Mouse (Mus musculus): ENCODE measurements around the gene Zfp74. TPM values are rescaled to one million over a fixed set of nuclear protein-coding genes. Genes with fewer than 3 reads are reported as not detected.
"Not testable (repeated sequence)": the region's sequence is repeated elsewhere in the genome, so short reads cannot be mapped to it uniquely, and the experiment has no call there.

Gene Zfp74
- polyA plus RNA-seq, 1 experiment from 2014 or later = 1.8 TPM

DNA sequence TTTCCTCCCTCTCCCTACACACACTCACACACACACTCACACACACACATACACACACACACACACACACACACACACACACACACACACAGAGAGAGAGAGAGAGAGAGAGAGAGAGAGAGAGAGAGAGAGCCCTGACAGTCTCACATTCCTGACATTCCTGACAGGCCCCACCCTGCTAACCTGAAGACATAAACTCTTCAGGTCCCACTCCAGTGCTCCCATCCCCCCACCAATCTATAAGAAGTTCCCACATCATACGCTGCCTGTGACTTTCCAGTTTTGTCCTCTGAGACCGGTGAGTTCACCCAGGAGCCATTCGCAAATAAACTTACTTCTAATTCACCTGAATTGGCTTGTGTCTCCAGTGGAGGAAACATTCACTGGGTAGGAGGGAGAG is 28.0 kb upstream of the Zfp74 start:
- no peak for TF ChIP-seq CTCF (IDR thresholded peaks at IDR 0.05; ENCODE audit: low read depth)
- TF ChIP-seq EP300 (IDR thresholded peaks at IDR 0.05; ENCODE audit: low read depth) = no peak
- no peak overlapping the region for H3K4me2 ChIP-seq (ENCODE audit: low read depth, low read length)
- 90% methylated on average over 3 of the region's 3 CpGs for WGBS (ENCODE audit: insufficient replicate concordance)
- no peaks in the 10 kb centered on the region for H3K27me3 ChIP-seq (ENCODE audit: insufficient read depth, low read length)
- H3K36me3 ChIP-seq (replicated peaks; ENCODE audit: insufficient read depth, low read length) = no peaks in the 10 kb centered on the region; the same call in 1 of the 2 replicates
- DNase-seq = no peak
- H3K9me3 ChIP-seq (ENCODE audit: low read length) = no peaks in the 10 kb centered on the region
- no peak overlapping the region; the same call in 1 of the 2 replicates for H3K27ac ChIP-seq (ENCODE audit: low read depth)
- H3K9ac ChIP-seq (replicated peaks) = no peak overlapping the region
- peaks cover 8% of the 10 kb centered on the region; the same call in 1 of the 2 replicates for H3K4me1 ChIP-seq (ENCODE audit: insufficient read depth)
- no peak overlapping the region for H3K4me3 ChIP-seq (ENCODE audit: low read depth, low read length)
- no peak for ATAC-seq

DNA sequence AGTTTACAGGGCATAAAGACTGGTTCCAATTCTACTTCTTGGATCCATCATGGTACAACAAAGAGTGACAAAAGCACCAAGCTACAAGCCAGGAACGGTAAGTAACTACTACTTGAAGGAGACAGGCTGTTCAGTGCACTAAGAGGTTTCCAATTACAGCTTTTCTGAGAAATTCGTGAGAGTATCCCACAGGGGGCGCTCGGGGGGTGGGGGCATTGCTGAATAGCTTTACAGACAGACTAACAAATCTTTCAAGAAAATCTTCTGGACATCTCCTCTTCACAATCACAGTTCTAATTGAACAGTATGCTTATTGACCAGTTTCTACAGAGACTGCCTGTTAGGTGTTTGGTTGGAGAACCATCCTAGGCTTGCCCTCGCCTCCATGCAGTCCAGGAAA is 27.6 kb upstream of the Zfp74 start:
- no peak for ATAC-seq

GRCm38 (mm10) chr7:29980761-29981160 is 26.9 kb upstream of the Zfp74 start:
- 96% methylated on average over 1 of the region's 1 CpGs for WGBS (ENCODE audit: insufficient replicate concordance)
- Histone ChIP-seq H3K36me3 (replicated peaks; ENCODE audit: insufficient read depth, low read length) (no peaks in the 10 kb centered on the region), H3K4me2 (ENCODE audit: low read depth, low read length) (no peak overlapping the region), H3K9me3 (ENCODE audit: low read length) (no peaks in the 10 kb centered on the region), H3K27me3 (ENCODE audit: insufficient read depth, low read length) (no peaks in the 10 kb centered on the region), H3K4me3 (ENCODE audit: low read depth, low read length) (no peak overlapping the region), H3K4me1 (ENCODE audit: insufficient read depth) (peaks cover 6% of the 10 kb centered on the region; the same call in 1 of the 2 replicates), H3K27ac (ENCODE audit: low read depth) (no peak overlapping the region), H3K9ac (replicated peaks) (no peak overlapping the region)
- DNase-seq (no peak), ATAC-seq (no peak)
- TF ChIP-seq EP300 (IDR thresholded peaks at IDR 0.05; ENCODE audit: low read depth) = no peak
- no peak for TF ChIP-seq CTCF (IDR thresholded peaks at IDR 0.05; ENCODE audit: low read depth)

More for the DNA sequence above, 27.6 kb upstream of the Zfp74 start:
- Histone ChIP-seq H3K27me3 (ENCODE audit: insufficient read depth, low read length) (no peaks in the 10 kb centered on the region), H3K4me1 (ENCODE audit: insufficient read depth) (peaks cover 6% of the 10 kb centered on the region; the same call in 1 of the 2 replicates), H3K4me2 (ENCODE audit: low read depth, low read length) (no peak overlapping the region), H3K9ac (replicated peaks) (no peak overlapping the region), H3K27ac (ENCODE audit: low read depth) (no peak overlapping the region), H3K36me3 (replicated peaks; ENCODE audit: insufficient read depth, low read length) (no peaks in the 10 kb centered on the region; the same call in 1 of the 2 replicates), H3K9me3 (ENCODE audit: low read length) (no peaks in the 10 kb centered on the region), H3K4me3 (ENCODE audit: low read depth, low read length) (no peak overlapping the region)
- DNase-seq = no peak
- TF ChIP-seq EP300 (IDR thresholded peaks at IDR 0.05; ENCODE audit: low read depth) = no peak
- peak; percentile 15; the same call in 1 of the 2 replicates for TF ChIP-seq CTCF (IDR thresholded peaks at IDR 0.05; ENCODE audit: low read depth)
- WGBS (ENCODE audit: insufficient replicate concordance) = 61% methylated on average over 5 of the region's 5 CpGs

GRCm38 (mm10) chr7:29970686-29971085 is 16.8 kb upstream of the Zfp74 start:
- no peak for ATAC-seq

GRCm38 (mm10) chr7:29965115-29965810 is 11.4 kb upstream of the Zfp74 start:
- 63% methylated on average over 32 of the region's 39 CpGs for WGBS (ENCODE audit: insufficient replicate concordance)
- not testable (repeated sequence) for H3K9me3 ChIP-seq (ENCODE audit: low read length)

More at GRCm38 (mm10) chr7:29970686-29971085, 16.8 kb upstream of the Zfp74 start:
- H3K4me1 ChIP-seq (ENCODE audit: insufficient read depth) = no peaks in the 10 kb centered on the region
- H3K4me3 ChIP-seq (ENCODE audit: low read depth, low read length) = no peak overlapping the region
- no peaks in the 10 kb centered on the region for H3K36me3 ChIP-seq (replicated peaks; ENCODE audit: insufficient read depth, low read length)
- no peak overlapping the region for H3K4me2 ChIP-seq (ENCODE audit: low read depth, low read length)
- no peak overlapping the region for H3K9ac ChIP-seq (replicated peaks)
- H3K9me3 ChIP-seq (ENCODE audit: low read length) = no peaks in the 10 kb centered on the region
- DNase-seq = no peak
- TF ChIP-seq EP300 (IDR thresholded peaks at IDR 0.05; ENCODE audit: low read depth) (no peak), CTCF (IDR thresholded peaks at IDR 0.05; ENCODE audit: low read depth) (no peak)
- WGBS (ENCODE audit: insufficient replicate concordance) = 77% methylated on average over 9 of the region's 9 CpGs
- H3K27ac ChIP-seq (ENCODE audit: low read depth) = no peak overlapping the region
- no peaks in the 10 kb centered on the region for H3K27me3 ChIP-seq (ENCODE audit: insufficient read depth, low read length)

GRCm38 (mm10) chr7:29959004-29959403 is 5.1 kb upstream of the Zfp74 start:
- Histone ChIP-seq H3K27me3 (ENCODE audit: insufficient read depth, low read length) (no peaks in the 10 kb centered on the region), H3K9ac (replicated peaks) (no peak overlapping the region), H3K36me3 (replicated peaks; ENCODE audit: insufficient read depth, low read length) (no peaks in the 10 kb centered on the region), H3K4me1 (ENCODE audit: insufficient read depth) (peaks cover 4% of the 10 kb centered on the region; the same call in 1 of the 2 replicates), H3K4me2 (ENCODE audit: low read depth, low read length) (no peak overlapping the region), H3K4me3 (ENCODE audit: low read depth, low read length) (no peak overlapping the region), H3K27ac (ENCODE audit: low read depth) (no peak overlapping the region), H3K9me3 (ENCODE audit: low read length) (no peaks in the 10 kb centered on the region)
- TF ChIP-seq CTCF (IDR thresholded peaks at IDR 0.05; ENCODE audit: low read depth) = no peak
- no peak for TF ChIP-seq EP300 (IDR thresholded peaks at IDR 0.05; ENCODE audit: low read depth)
- WGBS (ENCODE audit: insufficient replicate concordance) = 54% methylated on average over 3 of the region's 3 CpGs
- ATAC-seq (no peak), DNase-seq (no peak)

More at GRCm38 (mm10) chr7:29965115-29965810, 11.4 kb upstream of the Zfp74 start:
- not testable (repeated sequence) for DNase-seq; H3K27me3 ChIP-seq (ENCODE audit: insufficient read depth, low read length); H3K4me3 ChIP-seq (ENCODE audit: low read depth, low read length); H3K36me3 ChIP-seq (replicated peaks; ENCODE audit: insufficient read depth, low read length); H3K27ac ChIP-seq (ENCODE audit: low read depth); H3K9ac ChIP-seq (replicated peaks); ATAC-seq; H3K4me2 ChIP-seq (ENCODE audit: low read depth, low read length); H3K4me1 ChIP-seq (ENCODE audit: insufficient read depth)

Measured in liver, postnatal 0 days (tissue).